Mouse (Mus musculus): ENCODE measurements around the gene Pet100.

GRCm38 (mm10) chr8:3645804-3646203, 24.5 kb downstream of the Pet100 start:
- TF ChIP-seq GATA1 (IDR thresholded peaks at IDR 0.05; ENCODE audit: low read length) = no peak
- no peak for TF ChIP-seq TAL1 (IDR thresholded peaks at IDR 0.05; ENCODE audit: low read length)
